Mouse (Mus musculus) lung, adult 2 months (tissue): ENCODE measurements around the gene Npas3.

Experiments used
- CTCF ChIP-seq: fragments of 200-500 bp; IDR thresholded peaks from 2 replicates; pipeline ENCODE4 v1.5.1; 2011; ENCODE audit warnings: mild to moderate bottlenecking, low read length, control low read depth; ENCODE audit not compliant: insufficient read depth
- POLR2A ChIP-seq: fragments of 200-500 bp; IDR thresholded peaks from 2 replicates; pipeline ENCODE4 v1.6.1; 2011; ENCODE audit warnings: low read depth, mild to moderate bottlenecking, control low read depth, low read length, borderline replicate concordance; ENCODE audit errors: extremely low read depth

DNA sequence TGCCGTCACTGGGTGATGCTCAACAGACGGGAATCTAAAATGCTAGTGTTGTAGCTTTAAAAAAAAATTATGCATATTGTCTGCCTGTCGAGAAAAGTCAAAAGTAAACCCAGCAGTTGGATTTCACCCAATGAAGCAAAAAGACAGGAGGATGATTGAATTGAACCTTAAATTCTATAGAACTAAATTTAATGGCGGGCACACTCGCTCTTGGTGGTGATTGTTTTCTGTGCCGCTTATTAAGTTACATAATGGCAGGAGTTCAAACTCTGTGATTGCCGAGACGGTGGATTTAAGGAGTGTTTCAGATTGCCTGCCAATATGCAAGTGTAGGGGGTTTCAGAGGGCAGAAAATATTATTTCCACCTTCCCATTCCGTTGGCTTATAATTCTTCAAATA, 82.9 kb downstream of the Npas3 start:
- TF ChIP-seq POLR2A (no peak), CTCF (no peak)
